Mouse (Mus musculus) layer of hippocampus, adult 2 months (tissue): ENCODE results near the gene Iqcn. TPM values are rescaled to one million over a fixed set of nuclear protein-coding genes. Genes with fewer than 3 reads are reported as not detected.

ENCODE experiments used
- DNase-seq, 2 experiments: peaks; one replicate each; pipeline ENCODE4 v3.0.0; 2022; ENCODE audit warnings: low spot score in 2 of 2
- H3K27ac ChIP-seq: fragments of 200-600 bp; 2 replicates; pipeline ENCODE4 v1.8.1; 2022
- H3K4me3 ChIP-seq: fragments of 200-600 bp; 2 replicates; pipeline ENCODE4 v1.8.1; 2022; ENCODE audit warnings: mild to moderate bottlenecking
- CTCF ChIP-seq: fragments of 200-600 bp; conservative IDR thresholded peaks from 2 replicates; pipeline ENCODE4 v1.8.1; 2022; ENCODE audit warnings: antibody characterized with exemption, mild to moderate bottlenecking, moderate library complexity
- total RNA-seq, 2 experiments: library from RNA; stranded (reverse); gene quantifications; 2 replicates each; pipeline ENCODE4 v1.2.3; 2021

Iqcn gene
- total RNA-seq, 2 experiments from 2014 or later = 0.07 to 0.08 TPM

DNA sequence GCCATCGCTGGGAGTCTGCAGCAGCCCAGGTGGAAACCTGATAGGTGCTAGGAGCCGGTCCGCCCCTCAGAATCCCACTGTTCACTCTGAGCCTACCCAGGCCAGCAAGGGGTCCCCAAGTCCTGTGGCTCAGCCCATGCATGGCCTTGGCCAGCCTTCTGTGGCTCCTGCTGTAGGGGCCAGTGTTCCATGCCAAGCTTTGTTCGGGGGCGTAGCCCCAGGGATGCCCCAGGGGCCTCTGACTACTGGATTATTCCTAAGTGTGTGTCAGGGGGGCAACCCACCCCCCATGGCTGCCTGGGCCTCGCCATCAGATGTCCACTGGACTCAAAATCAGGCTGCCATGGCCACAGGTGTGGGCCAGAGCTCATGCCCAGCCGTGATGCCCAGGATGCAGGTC, 10.7 kb downstream of the Iqcn start:
- no peak for TF ChIP-seq CTCF
- Histone ChIP-seq H3K27ac (no peak overlapping the region), H3K4me3 (no peak overlapping the region)
- DNase-seq = no peak

DNA sequence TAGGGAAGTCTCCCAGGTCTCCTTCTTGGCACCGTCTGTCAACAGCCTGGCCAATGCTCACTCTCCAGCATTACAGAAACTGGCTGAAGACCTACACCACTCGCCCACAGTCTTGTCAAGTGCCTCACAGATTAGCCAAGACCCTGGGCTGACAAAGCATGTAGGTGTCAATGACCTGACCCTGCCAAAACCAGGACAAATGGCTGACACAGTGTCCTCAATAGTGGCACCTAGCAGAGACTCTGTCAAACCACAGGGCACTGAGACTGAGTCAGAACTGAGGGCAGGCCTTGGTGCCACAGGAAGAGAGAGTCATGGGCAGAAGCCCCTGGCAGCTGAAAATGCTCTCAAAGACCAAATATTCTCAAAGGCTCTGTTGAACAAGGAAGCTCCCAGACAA, 11.8 kb downstream of the Iqcn start:
- no peak for TF ChIP-seq CTCF
- Histone ChIP-seq H3K27ac (no peak overlapping the region), H3K4me3 (no peak overlapping the region)
- no peak for DNase-seq

DNA sequence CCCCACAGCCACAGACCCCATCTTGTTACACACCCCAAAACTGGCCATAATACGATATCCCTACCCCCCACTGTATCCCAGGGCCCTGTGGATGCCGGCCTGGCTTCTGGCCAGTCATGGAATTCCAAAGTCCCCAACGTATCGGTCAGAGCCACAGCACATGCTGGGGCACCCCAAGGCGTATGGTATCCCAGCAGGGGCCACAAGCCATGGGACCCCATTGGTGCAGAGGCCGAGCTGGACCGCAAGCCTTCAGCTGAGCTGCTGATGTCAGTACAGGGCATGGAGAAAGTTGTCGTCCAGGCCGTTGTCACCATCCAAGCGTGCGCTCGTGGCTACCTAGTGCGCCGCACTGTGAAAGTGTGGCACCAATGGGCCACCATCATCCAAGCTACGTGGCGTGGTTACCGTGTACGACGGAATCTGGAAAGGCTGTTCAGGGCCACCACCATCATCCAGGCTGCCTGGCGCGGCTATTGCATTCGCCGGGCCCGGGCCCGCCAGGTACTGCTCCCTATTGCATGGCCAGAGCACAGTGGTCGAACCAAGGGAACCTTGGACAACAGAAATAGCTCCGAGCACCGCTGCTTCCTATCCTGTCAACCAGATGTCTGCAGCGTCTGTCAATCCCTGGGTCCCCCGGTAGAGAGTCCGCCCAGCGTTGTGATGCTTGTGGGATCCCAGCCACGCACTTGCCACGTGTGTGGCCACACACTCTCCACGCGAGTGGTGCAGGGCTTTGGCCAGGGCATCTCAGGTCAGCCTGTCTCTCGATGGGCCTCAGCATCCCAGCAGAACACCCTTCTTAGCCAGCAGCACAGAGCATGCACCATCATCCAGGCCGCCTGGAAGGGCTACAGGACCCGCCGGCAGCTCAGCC, 13.5 kb downstream of the Iqcn start:
- H3K27ac ChIP-seq = no peak overlapping the region
- DNase-seq = no peak
- no peak overlapping the region for H3K4me3 ChIP-seq
- TF ChIP-seq CTCF = no peak

DNA sequence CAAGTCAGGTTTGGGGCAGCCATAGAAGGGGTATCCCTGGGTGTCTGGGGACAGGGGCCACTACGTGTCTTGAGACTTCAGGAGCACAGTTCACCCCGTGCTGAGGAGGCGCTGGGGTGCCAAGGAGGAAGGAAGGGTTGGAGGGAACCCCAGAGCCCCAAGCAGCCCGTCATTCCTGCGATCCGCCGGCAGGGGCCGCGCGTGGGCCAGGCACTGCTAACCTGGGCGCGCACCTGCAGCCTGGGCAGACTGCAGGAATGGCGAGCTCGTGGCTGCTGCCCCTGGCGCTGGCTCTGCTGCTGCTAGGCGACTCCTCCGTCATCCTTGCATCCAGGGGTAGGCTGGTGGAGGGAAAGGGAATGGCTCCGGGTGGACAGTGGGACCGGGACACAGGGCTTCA, 15.0 kb downstream of the Iqcn start, which contains the start of gene Gm3336:
Gm3336 (plus strand) TSS at position 247 of the 400 bp plus-strand sequence.
- peak in 1 of 2 experiments; percentile 42 for DNase-seq
- Histone ChIP-seq H3K4me3 (no peak within 1 kb of the TSS), H3K27ac (no peak within 1 kb of the TSS)
- peak; percentile 97 for TF ChIP-seq CTCF

DNA sequence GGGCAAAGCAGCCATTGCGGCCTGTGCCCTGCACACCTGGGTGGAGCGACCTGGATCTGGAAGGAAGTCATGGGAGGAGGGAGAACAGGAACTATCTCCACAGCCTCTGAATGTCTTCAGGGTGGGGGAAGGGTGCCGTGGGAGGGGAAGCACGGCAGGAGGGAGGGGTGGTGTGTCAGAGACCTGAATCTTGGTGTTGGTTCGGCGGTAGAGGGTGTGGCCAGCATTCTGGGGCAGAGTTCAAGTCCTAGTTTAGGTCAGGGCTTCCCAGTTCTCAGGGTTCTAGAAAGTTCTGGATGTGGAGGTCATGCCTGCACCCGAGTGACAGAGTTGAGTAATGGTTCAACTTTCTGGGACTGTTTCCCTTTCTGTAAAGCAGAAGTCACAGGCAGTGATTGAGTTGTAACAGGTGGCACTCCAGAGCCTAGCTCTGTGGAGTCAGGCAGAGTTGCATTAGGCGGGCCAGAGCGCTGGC, 16.6 kb downstream of the Iqcn start:
- Histone ChIP-seq H3K4me3 (no peak overlapping the region), H3K27ac (no peak overlapping the region)
- TF ChIP-seq CTCF = no peak
- DNase-seq = no peak

DNA sequence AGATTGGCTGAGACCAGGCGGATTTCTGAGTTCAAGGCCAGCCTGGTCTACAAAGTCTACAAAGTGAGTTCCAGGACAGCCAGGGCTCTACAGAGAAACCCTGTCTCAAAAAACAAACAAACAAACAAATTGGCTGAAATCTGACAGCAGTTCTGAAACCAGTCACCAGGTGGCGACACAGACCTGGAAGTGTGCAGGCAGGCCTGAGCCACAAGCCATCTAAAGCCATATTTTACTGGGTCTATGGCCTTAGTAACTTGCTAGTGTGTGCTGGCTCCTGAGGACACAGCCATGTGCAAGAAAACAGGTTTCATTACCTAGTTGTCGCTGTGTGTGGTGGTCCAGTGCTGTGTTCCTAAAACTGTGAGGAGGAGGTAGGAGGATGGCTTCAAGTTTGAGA, 17.5 kb downstream of the Iqcn start:
- Histone ChIP-seq H3K4me3 (no peak overlapping the region), H3K27ac (no peak overlapping the region)
- TF ChIP-seq CTCF = peak; percentile 98
- peak; percentile 72 to 81 for DNase-seq

DNA sequence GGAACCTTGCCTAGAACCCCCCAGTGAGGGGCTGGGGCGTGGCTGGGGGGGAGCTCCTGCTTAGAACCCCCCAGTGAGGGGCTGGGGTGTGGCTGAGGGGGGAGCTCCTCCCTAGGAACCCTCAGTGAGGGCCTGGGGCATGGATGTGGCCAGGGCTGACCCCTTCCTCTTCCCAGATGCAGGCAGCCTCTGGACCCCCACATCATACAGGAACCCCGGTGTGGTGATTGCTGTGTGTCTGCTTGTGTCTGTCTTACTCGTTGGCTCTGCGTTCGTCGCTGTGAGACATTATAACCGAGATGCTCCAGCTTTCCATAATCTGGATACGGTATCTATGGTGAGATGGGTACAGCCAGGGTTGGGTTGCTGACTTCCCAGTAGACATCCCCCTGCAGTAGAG, 18.3 kb downstream of the Iqcn start:
- TF ChIP-seq CTCF = no peak
- no peak overlapping the region for H3K27ac ChIP-seq
- H3K4me3 ChIP-seq = no peak overlapping the region
- no peak for DNase-seq

- no peak for DNase-seq
- Histone ChIP-seq H3K4me3 (no peak within 1 kb of the TSS), H3K27ac (no peak within 1 kb of the TSS)
- no peak for TF ChIP-seq CTCF
Observed at GRCm38 (mm10) chr8:70723486-70724210, 20.4 kb downstream of the Iqcn start, which contains the start of gene Pde4c. Pde4c (plus strand) TSS chr8:70723720.

GRCm38 (mm10) chr8:70724216-70724615, 21.0 kb downstream of the Iqcn start:
- no peak for TF ChIP-seq CTCF
- H3K27ac ChIP-seq = no peak overlapping the region
- no peak for DNase-seq
- H3K4me3 ChIP-seq = no peak overlapping the region

GRCm38 (mm10) chr8:70725792-70726447, 22.7 kb downstream of the Iqcn start:
- no peak for DNase-seq
- no peak for TF ChIP-seq CTCF
- no peak overlapping the region for H3K4me3 ChIP-seq
- H3K27ac ChIP-seq = no peak overlapping the region

- Histone ChIP-seq H3K4me3 (no peak overlapping the region), H3K27ac (no peak overlapping the region)
- DNase-seq = no peak
- TF ChIP-seq CTCF = no peak
Observed at GRCm38 (mm10) chr8:70726721-70727120, 23.5 kb downstream of the Iqcn start.

DNA sequence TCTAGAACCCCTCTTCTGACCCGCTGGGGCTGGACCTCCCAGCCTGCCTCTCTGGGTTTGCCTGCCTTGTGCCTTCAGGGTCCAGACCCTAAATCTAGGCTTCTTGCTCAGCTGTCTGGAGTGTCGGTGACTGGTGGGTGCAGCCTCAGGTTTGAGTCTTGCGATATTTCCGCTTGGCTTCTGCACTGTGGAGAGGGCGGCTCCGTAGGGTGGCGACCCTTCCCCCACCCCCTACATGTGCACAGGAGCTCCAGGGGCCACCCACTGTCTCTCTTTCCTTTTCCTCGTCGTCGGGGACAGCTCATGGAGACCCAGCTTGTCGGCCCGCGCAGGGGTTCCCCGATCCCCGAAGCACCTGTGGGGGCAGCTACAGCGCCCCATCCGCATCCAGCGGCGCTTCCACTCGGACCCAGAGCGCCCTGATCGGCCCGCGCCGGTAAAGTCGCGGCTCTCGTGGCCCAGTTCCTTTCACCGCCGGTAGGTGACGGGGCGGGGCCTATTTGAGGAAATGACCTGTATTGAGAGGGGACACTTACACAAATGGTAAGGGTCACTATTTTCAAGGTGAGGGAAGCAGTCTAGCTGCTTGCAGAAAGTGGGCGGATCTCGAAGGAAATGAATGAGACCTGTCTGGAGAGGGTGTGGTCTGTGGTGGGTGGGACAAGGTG, 26.7 kb downstream of the Iqcn start:
- TF ChIP-seq CTCF = peak; percentile 63
- DNase-seq = no peak
- Histone ChIP-seq H3K27ac (no peak overlapping the region), H3K4me3 (peak overlapping the region; percentile 27; the same call in 1 of the 2 replicates)
